Mouse (Mus musculus): ENCODE measurements around the gene Ndel1. TPM values are rescaled to one million over a fixed set of nuclear protein-coding genes. Genes with fewer than 3 reads are reported as not detected.

The Ndel1 gene
- polyA plus RNA-seq, 1 experiment from 2014 or later: 86.1 TPM

GRCm38 (mm10) chr11:68874841-68875240, 3.2 kb upstream of the Ndel1 start:
- peak; percentile 85 for TF ChIP-seq CTCF (IDR thresholded peaks at IDR 0.05; ENCODE audit: low read depth)
- H3K9ac ChIP-seq (ENCODE audit: low read depth, low read length): no peak overlapping the region
- H3K27ac ChIP-seq: no peak overlapping the region
- no peaks in the 10 kb centered on the region for H3K4me1 ChIP-seq (replicated peaks; ENCODE audit: insufficient read depth, low read length)
- no peak overlapping the region for H3K4me2 ChIP-seq (ENCODE audit: low read length)
- WGBS: 0% methylated on average over 2 of the region's 2 CpGs
- H3K27me3 ChIP-seq (ENCODE audit: insufficient read depth, low read length): no peaks in the 10 kb centered on the region
- no peak overlapping the region for H3K4me3 ChIP-seq (replicated peaks; ENCODE audit: low read depth, low read length)
- no peaks in the 10 kb centered on the region for H3K36me3 ChIP-seq (ENCODE audit: insufficient read depth, low read length)
- DNase-seq (ENCODE audit: low spot score) (peak; percentile 90), ATAC-seq (replicated peaks; ENCODE audit: low FRiP score, low read depth) (no peak)
- no peaks in the 10 kb centered on the region for H3K9me3 ChIP-seq (replicated peaks; ENCODE audit: low read length)

DNA sequence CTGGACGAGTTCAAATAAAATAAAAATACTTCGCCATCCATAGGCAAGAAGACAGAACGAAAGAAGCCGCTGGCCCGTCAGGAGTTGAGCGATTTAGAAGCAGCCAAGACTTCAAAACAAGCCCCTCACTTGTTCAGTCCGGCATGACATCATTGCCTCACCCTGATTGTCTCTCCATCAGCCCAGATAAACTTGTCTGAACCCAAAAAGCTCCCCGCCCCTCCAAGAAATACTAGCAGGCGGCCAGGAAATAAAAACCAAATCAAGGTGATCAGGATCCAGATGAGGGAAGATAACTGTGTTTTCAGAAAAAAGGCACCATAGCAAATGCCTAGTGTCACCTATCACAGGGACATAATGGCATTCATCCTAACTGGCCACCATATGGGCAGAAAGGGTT, 381 bp downstream of the Ndel1 start:
- H3K27ac ChIP-seq: no peak overlapping the region
- no peaks in the 10 kb centered on the region for H3K4me1 ChIP-seq (replicated peaks; ENCODE audit: insufficient read depth, low read length)
- no peak overlapping the region for H3K4me3 ChIP-seq (replicated peaks; ENCODE audit: low read depth, low read length)
- no peaks in the 10 kb centered on the region for H3K9me3 ChIP-seq (replicated peaks; ENCODE audit: low read length)
- H3K36me3 ChIP-seq (ENCODE audit: insufficient read depth, low read length): no peaks in the 10 kb centered on the region
- no peak overlapping the region for H3K4me2 ChIP-seq (ENCODE audit: low read length)
- H3K9ac ChIP-seq (ENCODE audit: low read depth, low read length): no peak overlapping the region
- H3K27me3 ChIP-seq (ENCODE audit: insufficient read depth, low read length): no peaks in the 10 kb centered on the region
- 80% methylated on average over 9 of the region's 9 CpGs for WGBS
- ATAC-seq (replicated peaks; ENCODE audit: low FRiP score, low read depth) (no peak), DNase-seq (ENCODE audit: low spot score) (no peak)
- TF ChIP-seq CTCF (IDR thresholded peaks at IDR 0.05; ENCODE audit: low read depth): no peak

DNA sequence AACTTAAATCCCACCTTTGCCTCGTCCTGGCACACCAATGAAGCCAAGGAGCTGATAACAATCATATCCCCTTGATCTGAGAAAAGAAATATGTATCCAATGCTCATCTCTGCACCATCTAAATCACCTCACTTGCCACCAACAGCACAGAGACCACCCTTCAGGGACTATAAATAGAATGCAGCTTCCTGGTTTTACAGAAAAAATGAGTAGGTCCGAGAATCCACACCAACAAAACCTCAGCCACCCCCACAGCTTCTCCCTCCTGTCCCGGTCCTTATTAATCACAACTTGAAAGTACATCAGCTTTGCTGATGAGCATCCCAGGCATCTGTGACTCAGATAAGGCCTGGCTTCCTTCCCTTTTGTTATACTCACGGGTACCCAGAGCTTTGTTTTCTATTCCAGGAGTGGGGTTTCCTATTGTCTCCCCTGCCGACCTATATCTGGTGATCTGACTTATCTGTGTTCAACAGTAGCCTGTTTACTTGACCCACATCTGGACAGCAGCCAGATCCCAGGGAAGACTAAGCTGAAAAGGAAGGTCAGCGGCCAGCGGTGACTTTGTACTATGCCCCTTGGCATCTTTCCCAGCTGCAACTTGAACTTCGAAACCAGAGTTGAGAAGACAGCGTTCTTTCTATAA, 7.0 kb downstream of the Ndel1 start:
- no peaks in the 10 kb centered on the region for H3K27me3 ChIP-seq (ENCODE audit: insufficient read depth, low read length)
- ATAC-seq (replicated peaks; ENCODE audit: low FRiP score, low read depth) (peak; percentile 69; the same call in 1 of the 2 replicates), DNase-seq (ENCODE audit: low spot score) (peak; percentile 87)
- H3K9ac ChIP-seq (ENCODE audit: low read depth, low read length): no peak overlapping the region
- TF ChIP-seq CTCF (IDR thresholded peaks at IDR 0.05; ENCODE audit: low read depth): no peak
- no peaks in the 10 kb centered on the region for H3K4me1 ChIP-seq (replicated peaks; ENCODE audit: insufficient read depth, low read length)
- no peaks in the 10 kb centered on the region for H3K36me3 ChIP-seq (ENCODE audit: insufficient read depth, low read length)
- no peaks in the 10 kb centered on the region for H3K9me3 ChIP-seq (replicated peaks; ENCODE audit: low read length)
- 0 out of 2 replicates have a peak overlapping the region, but pooled peaks have one; percentile 6 for H3K27ac ChIP-seq
- H3K4me2 ChIP-seq (ENCODE audit: low read length): no peak overlapping the region
- no peak overlapping the region for H3K4me3 ChIP-seq (replicated peaks; ENCODE audit: low read depth, low read length)
- WGBS: 25% methylated on average over 9 of the region's 9 CpGs

GRCm38 (mm10) chr11:68863631-68864091, 8.0 kb downstream of the Ndel1 start:
- H3K4me1 ChIP-seq (replicated peaks; ENCODE audit: insufficient read depth, low read length): no peaks in the 10 kb centered on the region
- 62% methylated on average over 4 of the region's 4 CpGs for WGBS
- no peak for ATAC-seq (replicated peaks; ENCODE audit: low FRiP score, low read depth)
- H3K27ac ChIP-seq: 0 out of 2 replicates have a peak overlapping the region, but pooled peaks have one; percentile 6
- H3K9me3 ChIP-seq (replicated peaks; ENCODE audit: low read length): no peaks in the 10 kb centered on the region
- no peak overlapping the region for H3K4me3 ChIP-seq (replicated peaks; ENCODE audit: low read depth, low read length)
- DNase-seq (ENCODE audit: low spot score): no peak
- TF ChIP-seq CTCF (IDR thresholded peaks at IDR 0.05; ENCODE audit: low read depth): no peak
- H3K9ac ChIP-seq (ENCODE audit: low read depth, low read length): no peak overlapping the region
- H3K27me3 ChIP-seq (ENCODE audit: insufficient read depth, low read length): no peaks in the 10 kb centered on the region
- H3K36me3 ChIP-seq (ENCODE audit: insufficient read depth, low read length): no peaks in the 10 kb centered on the region
- no peak overlapping the region for H3K4me2 ChIP-seq (ENCODE audit: low read length)

DNA sequence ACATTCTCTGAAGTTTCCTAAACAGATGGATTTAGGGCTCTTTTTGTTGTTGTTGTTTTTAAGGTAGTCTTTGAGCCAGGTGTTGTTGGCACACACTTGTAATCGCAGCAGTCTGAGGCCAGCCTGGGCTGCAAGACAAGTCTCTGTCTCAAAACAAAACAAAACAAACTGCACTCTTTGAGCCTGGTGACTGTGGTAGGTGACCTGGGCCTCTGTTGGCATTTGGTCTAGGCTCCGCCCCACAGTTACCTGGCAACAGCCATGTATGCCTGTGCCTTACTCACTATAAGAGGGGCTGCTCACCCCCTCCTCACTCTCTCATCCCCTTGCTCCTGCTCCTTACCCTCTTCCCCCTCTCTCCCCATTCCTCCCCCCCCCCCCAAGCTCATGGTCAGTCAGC, 9.4 kb downstream of the Ndel1 start:
- Histone ChIP-seq H3K4me3 (replicated peaks; ENCODE audit: low read depth, low read length) (no peak overlapping the region), H3K4me2 (ENCODE audit: low read length) (no peak overlapping the region), H3K4me1 (replicated peaks; ENCODE audit: insufficient read depth, low read length) (no peaks in the 10 kb centered on the region), H3K9me3 (replicated peaks; ENCODE audit: low read length) (no peaks in the 10 kb centered on the region), H3K27ac (no peak overlapping the region), H3K9ac (ENCODE audit: low read depth, low read length) (no peak overlapping the region), H3K36me3 (ENCODE audit: insufficient read depth, low read length) (no peaks in the 10 kb centered on the region), H3K27me3 (ENCODE audit: insufficient read depth, low read length) (no peaks in the 10 kb centered on the region)
- no peak for DNase-seq (ENCODE audit: low spot score)
- TF ChIP-seq CTCF (IDR thresholded peaks at IDR 0.05; ENCODE audit: low read depth): no peak
- whole genome bisulfite sequencing: 73% methylated on average over 2 of the region's 2 CpGs
- ATAC-seq (replicated peaks; ENCODE audit: low FRiP score, low read depth): no peak

- whole genome bisulfite sequencing: 76% methylated on average over 8 of the region's 8 CpGs
- Histone ChIP-seq H3K4me1 (replicated peaks; ENCODE audit: insufficient read depth, low read length) (no peaks in the 10 kb centered on the region), H3K27me3 (ENCODE audit: insufficient read depth, low read length) (no peaks in the 10 kb centered on the region), H3K9ac (ENCODE audit: low read depth, low read length) (no peak overlapping the region), H3K4me3 (replicated peaks; ENCODE audit: low read depth, low read length) (no peak overlapping the region), H3K4me2 (ENCODE audit: low read length) (no peak overlapping the region), H3K9me3 (replicated peaks; ENCODE audit: low read length) (no peaks in the 10 kb centered on the region), H3K36me3 (ENCODE audit: insufficient read depth, low read length) (no peaks in the 10 kb centered on the region), H3K27ac (no peak overlapping the region)
- ATAC-seq (replicated peaks; ENCODE audit: low FRiP score, low read depth) (no peak), DNase-seq (ENCODE audit: low spot score) (no peak)
- no peak for TF ChIP-seq CTCF (IDR thresholded peaks at IDR 0.05; ENCODE audit: low read depth)
These were observed 11.6 kb downstream of the Ndel1 start for GRCm38 (mm10) chr11:68859943-68860593.

Data from kidney, postnatal 0 days (tissue).